Mouse (Mus musculus) spleen, adult 10 weeks (tissue): ENCODE results near the gene Ap1m2. TPM values are rescaled to one million over a fixed set of nuclear protein-coding genes. Genes with fewer than 3 reads are reported as not detected.

Experiments used
- polyA plus RNA-seq: library from polyadenylated mRNA; stranded (reverse); fragments of 350-450 nt; fragmentation: Illumina TruSeq; extraction: RNeasy Lipid Tissue Mini Kit (QIAGEN cat#74804); gene quantifications from one replicate; pipeline ENCODE4 v1.2.3, GENCODE M21; 2015; ENCODE audit warnings: low replicate concordance; ENCODE audit not compliant: insufficient read depth

The Ap1m2 gene
- 4.0 TPM for polyA plus RNA-seq

GRCm38 (mm10) chr9:21312134-21312533 lies at the start of gene Ap1m2:
TSS of gene Ap1m2 (minus strand) at chr9:21312337.

GRCm38 (mm10) chr9:21320619-21321512 lies 8.7 kb upstream of the Ap1m2 start, which contains the start of gene Slc44a2:
TSS of gene Slc44a2 (plus strand) at chr9:21320698.

GRCm38 (mm10) chr9:21291022-21291787 lies 20.9 kb downstream of the Ap1m2 start, which contains the start of gene Cdkn2d:
TSS of gene Cdkn2d (minus strand) at chr9:21291407.

GRCm38 (mm10) chr9:21287571-21288402 lies 24.4 kb downstream of the Ap1m2 start, which contains the start of gene Kri1:
TSS of gene Kri1 (minus strand) at chr9:21287969.

DNA sequence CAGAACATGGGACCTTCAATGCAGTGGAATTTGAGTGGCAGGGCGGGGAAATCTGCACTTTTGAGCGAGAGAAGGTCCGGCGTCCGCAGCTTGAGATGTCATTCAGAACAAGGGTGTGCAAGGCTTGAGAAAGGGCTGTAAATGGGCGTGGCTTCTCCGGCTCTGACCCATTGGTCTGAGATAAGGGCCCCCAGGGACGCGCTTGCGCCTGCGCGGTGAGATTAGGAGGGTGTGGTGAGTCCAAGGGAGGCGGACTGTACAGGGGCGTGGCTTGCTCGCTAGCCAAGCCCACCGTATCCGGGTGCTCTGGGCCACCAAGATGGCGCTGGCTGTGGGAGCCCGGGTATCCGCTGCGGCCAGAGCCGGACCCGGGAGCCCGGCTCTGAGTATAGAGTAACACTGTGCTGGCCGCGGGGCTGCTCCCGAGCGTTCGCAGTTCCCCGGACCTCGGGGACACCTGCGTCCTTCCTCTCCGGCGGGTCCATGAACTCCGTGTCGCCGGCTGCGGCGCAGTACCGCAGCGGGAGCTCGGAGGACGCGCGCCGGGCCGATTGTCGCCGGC lies 47.1 kb downstream of the Ap1m2 start, which contains the start of gene Atg4d:
TSS of gene Atg4d (plus strand) at position 294 of the 562 bp plus-strand sequence.

GRCm38 (mm10) chr9:21248326-21248725 lies 63.8 kb downstream of the Ap1m2 start, which contains the start of gene S1pr5:
TSS of gene S1pr5 (minus strand) at chr9:21248443.

Other genes starting within 250 kb of the Ap1m2 start
- gene Zglp1, start 245.2 kb downstream of the Ap1m2 start, polyA plus RNA-seq: 0.33 TPM
- not detected for gene Gm49373, start 239.2 kb downstream of the Ap1m2 start, polyA plus RNA-seq
- gene Fdx1l, start 238.7 kb downstream of the Ap1m2 start, polyA plus RNA-seq: 21.1 TPM
- gene Gm38431, start 220.3 kb downstream of the Ap1m2 start, polyA plus RNA-seq: 1.5 TPM
- 26.0 TPM for gene Raver1, start 220.3 kb downstream of the Ap1m2 start, polyA plus RNA-seq
- gene Tyk2, start 181.1 kb downstream of the Ap1m2 start, polyA plus RNA-seq: 33.0 TPM
- 112 TPM for gene Cdc37, start 162.4 kb downstream of the Ap1m2 start, polyA plus RNA-seq
- gene Pde4a, start 146.6 kb downstream of the Ap1m2 start, polyA plus RNA-seq: 8.6 TPM
- gene Keap1, start 73.0 kb downstream of the Ap1m2 start, polyA plus RNA-seq: 18.0 TPM
- 3.4 TPM for gene S1pr5, start 63.9 kb downstream of the Ap1m2 start, polyA plus RNA-seq
- gene Atg4d, start 47.0 kb downstream of the Ap1m2 start, polyA plus RNA-seq: 8.0 TPM
- 70.9 TPM for gene Kri1, start 24.4 kb downstream of the Ap1m2 start, polyA plus RNA-seq
- gene Cdkn2d, start 20.9 kb downstream of the Ap1m2 start, polyA plus RNA-seq: 23.0 TPM
- 243 TPM for gene Slc44a2, start 8.4 kb upstream of the Ap1m2 start, polyA plus RNA-seq
- 61.6 TPM for gene Ilf3, start 55.5 kb upstream of the Ap1m2 start, polyA plus RNA-seq
- gene Qtrt1, start 99.5 kb upstream of the Ap1m2 start, polyA plus RNA-seq: 11.4 TPM
- 78.1 TPM for gene Dnm2, start 112.6 kb upstream of the Ap1m2 start, polyA plus RNA-seq
- 4.4 TPM for gene Tmed1, start 197.9 kb upstream of the Ap1m2 start, polyA plus RNA-seq
- 147 TPM for gene AB124611, start 213.8 kb upstream of the Ap1m2 start, polyA plus RNA-seq
- gene Carm1, start 234.6 kb upstream of the Ap1m2 start, polyA plus RNA-seq: 22.7 TPM